Mouse (Mus musculus): Measurements from ENCODE around the gene Sept7.
"Not testable (repeated sequence)": the region's sequence is repeated elsewhere in the genome, so short reads cannot be mapped to it uniquely, and the experiment has no call there.

Gene Sept7

DNA sequence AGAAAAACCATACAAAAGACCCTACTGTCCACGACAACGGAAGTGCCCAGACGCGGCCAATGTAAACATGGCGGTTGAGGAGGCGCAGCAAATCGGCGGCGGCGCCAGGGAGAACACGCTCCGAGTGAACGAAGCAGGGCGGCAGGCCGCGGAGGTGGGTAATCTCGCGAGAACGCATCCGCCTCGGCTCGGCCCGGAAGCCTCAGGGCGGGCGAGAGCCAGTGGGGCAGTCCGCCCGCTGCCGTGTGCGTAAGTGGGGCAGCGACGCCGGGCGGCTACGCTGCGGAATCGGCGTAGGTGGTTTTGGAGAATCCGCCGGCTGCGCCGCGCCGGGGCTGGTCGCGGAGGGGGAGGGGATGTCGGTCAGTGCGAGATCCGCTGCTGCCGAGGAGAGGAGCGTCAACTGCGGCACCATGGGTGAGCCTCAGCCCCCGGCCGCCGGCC, at the start of gene Sept7:
Gene Sept7 (plus strand): TSS at position 157 of the 444 bp plus-strand sequence.
- peak; percentile 99 for DNase-seq

DNA sequence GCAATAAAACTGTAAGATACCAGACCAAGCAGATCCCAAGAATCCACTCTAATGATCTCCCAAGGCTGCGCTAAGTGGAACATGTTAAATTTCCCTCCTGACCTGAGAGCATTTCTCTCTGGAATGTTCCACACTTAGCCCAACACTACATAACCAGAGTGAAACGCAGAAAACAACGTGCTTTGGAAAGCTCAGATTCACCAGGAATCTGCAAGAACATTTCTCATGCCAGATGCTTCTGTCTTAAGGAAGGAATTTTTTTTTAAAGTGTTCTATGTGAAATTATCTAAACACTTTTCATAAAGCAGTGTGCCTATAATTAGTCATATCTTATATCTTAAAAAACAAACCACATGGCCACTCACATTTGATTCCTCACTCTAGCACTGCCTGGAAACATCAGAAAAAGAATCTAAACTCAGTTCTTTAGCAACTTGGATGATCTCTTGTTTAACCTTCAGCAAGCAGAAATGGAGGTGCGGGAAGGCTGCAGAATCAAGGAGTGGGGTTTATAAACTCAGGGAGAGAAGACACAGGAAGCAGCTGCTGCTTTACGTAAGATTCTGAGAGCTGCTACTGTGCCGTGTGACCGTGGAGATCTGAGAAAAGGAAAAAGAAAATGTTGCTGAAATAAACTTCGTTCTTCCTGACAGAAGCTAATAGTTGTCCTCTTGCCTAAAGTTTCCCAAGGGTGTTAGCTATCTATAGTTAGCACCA, 44.0 kb upstream of the Sept7 start:
- no peak for DNase-seq

DNA sequence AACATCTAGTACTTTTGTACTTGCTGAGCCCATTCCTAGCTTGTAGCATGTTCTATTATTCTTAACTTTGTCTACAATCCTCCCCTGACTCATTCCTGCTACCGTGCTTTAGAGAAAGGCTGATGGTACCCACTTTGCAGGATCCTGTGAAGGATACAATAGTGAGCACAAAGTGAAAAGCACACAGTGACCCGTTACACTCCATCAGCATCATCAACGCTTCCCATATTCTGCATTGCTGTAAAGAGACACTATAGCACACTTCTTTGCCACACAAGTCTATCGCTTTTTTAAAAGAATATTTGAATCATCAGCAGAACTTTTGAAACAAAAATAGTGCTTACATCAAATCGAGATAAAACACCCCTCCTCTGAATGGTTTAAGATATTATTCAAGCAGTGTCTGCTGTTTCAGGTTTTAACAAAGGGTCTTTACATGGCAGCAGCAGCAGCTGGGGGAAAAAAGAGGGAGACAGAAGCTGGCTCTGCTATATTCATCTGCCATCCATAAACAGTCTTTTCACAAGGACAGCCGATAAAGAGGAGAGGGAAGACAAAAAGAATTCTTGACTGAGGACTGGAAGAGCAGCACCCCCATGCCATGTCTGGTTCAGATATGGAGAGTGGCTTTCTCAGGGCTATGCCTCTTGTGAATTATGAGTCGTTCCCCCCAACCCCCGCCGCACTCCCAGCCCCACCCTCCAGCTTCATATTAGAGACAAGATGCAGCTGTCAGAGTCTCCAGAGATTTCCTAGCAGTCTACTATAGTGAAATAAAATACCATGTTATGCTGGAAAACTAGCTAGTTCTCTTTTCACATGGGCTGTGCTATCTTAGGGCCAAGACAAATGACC, 39.7 kb upstream of the Sept7 start:
- DNase-seq = no peak

DNA sequence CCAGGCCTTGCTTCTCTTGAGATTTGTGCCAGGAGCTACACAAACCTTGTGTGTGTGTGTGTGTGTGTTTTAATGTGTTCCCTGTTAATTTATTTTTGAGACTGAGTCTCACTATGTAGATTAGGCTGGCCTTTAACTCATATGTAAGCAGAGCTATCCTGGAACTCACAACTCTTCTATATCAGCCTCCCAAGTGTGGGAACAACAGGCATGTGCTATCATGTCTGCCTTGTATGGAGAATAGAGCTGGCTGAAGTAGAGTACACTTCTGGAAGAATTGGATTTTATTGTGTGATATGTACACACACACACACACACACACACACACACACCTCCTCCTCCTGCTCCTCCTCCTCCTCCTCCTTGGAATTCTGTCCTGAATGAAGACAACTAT, 39.1 kb upstream of the Sept7 start:
- no peak for DNase-seq

DNA sequence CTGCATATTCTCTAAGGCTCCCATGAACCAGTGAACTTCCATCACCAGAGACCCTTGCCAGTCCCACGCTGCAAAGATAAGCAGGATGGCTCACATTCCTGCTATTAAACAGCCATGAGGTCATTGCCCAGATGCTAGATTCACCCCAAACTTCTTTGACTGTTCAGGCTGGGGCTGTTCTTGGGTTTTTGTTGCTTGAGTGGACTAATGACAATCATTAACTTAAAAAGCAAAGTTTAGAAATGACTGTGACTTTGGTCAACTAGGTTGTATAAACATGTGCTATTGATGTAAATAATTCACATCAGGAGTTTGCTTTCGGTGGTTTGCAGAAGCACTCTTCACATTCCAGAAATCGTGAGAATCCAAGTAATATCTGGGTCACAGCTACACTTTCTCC, 36.8 kb upstream of the Sept7 start:
- no peak for DNase-seq

DNA sequence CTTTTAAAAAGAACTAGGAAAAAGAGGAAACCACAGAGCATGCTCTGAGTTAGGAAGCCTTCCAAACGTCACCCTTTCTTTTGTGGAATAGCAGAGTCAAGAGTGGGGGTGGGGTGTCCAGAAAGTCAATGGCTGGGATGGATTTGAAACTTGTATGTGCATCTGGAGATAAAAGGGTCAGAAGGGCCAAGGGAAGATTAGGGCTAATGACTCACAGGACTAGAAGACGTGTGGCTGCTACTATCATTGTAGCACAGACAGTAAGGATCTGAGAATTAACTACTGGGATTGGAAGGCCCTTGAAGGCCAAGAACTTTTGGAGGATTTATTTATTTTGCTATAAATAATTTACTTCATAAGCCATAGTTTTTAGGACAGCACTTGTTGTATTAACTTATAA, 36.0 kb upstream of the Sept7 start:
- DNase-seq = no peak

DNA sequence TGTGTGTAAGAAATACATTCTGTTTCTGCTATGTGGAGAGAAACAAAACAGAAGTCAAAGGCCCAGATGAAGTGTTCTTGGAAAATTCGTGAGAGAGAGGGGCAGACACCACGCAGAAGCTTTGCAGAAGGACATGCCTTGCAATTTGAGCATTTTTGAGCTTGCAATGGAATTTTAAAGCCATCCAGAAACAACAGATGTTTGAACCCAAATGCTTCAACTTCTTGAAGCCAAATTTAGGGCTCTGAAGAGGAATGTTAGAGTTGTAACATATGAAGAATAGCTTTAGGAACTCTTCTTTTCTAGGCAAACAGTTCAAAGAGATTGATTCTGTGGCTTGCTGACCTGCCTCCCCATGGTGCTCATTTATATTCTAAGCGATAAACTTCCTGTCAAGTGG, 33.3 kb upstream of the Sept7 start:
- peak in 1 of 2 experiments; percentile 29 for DNase-seq

DNA sequence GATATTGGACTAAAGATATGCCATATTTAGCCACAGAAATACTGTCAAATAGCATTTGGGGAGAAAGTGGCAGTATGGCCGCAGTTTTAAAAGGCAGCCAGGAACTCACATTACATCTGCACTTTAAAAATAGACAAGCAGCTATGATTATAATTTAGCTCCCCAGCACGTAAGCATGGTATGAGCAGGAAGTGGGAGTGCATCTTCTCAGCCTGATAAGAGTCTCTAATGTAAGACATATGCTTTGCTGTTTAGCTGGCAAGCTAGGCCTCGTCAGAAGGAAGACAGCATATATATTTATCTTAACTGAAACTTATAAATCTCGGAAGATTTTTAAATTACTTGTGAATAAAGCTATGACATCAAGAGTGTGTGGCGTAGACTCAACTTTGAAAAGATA, 32.4 kb upstream of the Sept7 start:
- no peak for DNase-seq

DNA sequence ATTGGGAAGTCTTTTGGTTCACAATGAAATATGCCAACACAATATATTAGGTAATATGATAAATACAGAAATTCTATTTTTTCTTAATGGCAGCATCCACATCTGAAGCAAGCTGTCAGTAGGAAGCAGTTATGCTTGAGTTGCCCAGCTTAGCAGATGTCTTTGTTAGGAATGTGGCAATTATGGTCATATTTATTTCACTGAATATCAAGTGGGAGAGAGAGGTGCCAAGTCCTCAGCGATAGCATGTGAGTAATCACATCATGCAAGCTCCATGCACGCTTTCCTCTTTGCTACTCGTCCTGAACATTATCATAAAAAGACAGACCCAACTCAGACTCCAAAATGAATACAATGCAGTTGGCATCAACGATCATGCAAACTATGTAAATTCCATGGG, 27.3 kb upstream of the Sept7 start:
- DNase-seq = no peak

DNA sequence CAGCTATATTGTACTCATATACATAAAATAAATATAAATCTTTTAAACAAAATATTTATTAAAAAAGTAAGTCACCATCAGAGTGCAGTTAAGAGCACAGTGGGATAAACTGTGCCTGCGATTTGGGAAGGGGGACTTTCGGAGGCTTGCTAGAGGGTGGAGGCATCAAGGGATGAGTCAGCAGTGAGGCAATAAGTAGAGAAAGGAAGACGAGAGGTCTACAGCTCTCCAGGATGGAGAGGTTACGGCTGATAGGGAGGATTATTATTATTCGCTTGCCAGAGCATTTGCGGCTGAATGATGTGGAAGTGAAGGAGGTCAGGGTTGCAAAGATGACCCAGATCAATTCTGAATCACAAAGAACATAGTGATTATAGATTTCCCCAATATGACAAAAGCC, 22.5 kb upstream of the Sept7 start:
- no peak for DNase-seq

DNA sequence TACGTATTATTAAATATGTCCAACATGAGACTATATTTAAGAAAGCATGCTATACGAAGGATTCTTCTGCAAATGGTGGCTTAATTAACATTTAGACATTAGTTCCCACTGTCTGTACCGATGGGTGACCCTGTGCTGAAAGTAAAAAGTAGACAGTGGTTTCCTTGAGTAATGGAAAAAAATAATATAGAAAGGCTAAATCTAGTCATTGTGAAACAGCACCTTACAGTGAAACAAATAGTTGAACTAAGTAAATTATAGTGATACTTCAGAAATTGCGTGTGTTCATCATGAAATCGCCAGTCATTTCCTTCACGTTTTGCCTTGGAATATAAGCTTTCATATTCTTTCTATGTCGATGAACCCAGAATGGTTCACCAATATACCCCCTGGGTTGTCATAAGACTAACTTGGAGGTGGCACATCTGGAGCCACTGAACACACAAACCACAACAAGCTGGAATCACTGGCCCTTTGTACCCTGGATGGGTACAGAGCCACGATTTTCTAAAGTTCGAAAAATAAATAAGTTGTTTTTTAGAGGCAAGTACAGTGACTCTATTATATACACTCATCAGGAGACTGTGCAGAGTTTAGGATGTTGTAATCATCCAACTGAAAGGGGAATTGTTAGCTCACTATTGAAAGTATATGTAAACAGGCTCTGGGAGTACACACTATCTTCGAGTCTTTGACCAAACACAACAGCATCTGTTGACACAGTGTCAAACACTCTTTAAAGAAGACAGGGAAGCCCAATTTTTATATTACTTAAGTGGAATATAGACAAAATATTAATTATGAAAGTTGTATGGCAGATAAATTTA, 21.8 kb upstream of the Sept7 start:
- no peak for DNase-seq

DNA sequence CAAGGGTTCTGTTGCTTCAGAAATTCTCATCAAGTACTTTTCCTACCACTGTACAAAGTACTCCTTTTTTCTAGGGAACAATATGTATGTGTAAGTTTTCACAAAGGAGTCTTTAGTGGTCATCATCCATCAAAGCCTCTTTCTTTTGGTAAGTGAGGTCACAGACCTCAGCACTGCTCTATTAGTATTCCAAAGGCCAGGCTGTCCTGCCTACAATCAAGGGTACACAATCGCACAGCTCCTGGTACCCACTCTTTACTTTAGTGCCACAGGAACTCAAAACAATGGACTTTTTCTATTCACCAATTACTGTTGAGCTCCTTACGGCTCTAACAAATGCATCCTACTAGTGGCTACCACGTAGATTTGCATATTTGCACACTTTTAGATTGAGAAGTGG, 11.2 kb upstream of the Sept7 start:
- no peak for DNase-seq

DNA sequence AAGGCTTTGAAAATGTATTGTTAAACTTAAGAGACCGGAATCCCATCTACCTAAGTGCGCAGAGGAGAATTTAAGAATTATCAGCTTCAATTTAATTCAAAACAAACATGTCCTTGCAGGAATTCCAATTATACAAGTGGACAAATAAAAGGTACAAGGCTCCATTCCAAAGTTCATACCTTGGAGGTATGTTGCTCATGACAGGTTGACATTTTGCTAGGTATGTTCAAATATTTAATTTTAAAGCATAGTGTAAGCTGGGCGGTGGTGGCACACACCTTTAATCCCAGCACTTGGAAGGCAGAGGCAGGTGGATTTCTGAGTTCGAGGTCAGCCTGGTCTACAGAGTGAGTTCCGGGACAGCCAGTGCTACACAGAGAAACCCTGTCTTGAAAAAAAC, 10.5 kb upstream of the Sept7 start:
- not testable (repeated sequence) for DNase-seq

DNA sequence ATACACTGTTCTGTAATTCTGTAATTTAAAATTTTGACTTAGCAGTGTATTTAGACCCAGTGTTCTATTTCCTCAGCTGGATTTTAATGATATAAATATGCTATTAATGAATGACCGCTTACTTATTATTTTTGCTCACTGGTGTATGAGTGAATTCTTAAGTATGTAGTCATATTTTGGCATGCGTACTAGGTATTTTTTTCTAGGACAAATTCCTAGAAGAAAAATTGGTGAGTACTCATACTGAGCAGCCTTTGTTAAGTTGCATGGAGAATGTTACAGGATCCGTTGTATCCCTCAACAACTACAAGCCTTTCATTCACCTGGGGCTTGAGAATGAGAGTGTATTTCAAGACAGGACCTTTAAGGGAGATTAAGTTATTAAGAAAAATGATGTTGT, 10.0 kb upstream of the Sept7 start:
- no peak for DNase-seq

DNA sequence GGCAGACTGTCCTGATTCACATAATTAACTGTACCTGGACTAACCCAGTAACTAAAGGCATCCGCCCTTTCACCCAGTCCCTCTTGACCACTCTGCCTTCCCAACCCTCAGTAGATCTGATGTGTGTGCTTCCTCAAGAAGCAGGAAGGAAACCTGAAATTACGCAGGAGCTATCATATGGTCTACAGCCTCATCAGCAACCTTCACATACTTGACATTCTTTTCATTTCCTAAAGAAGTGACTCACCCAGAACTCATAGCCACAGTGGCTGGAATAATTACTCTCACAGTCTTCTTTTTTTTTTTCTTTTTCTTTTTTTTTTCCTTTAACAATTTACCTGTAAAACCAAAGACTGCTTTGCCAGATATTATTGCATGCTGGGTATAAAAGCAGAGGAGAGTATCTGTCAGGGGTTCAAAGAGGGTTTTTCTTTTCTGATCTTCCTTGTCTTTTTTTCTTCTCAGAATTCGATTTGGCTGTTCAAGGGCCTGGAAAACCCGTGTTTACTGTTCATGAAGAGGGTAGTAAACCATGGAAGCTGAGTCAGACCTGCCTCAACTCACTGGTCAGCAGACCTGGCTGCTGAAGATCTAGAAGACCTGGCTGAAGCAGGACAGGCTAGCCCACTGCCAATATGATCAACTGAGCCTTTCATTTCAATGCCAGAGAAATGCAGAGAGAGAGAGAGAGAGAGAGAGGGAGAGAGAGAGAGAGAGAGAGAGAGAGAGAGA, 8.1 kb upstream of the Sept7 start:
- no peak for DNase-seq

DNA sequence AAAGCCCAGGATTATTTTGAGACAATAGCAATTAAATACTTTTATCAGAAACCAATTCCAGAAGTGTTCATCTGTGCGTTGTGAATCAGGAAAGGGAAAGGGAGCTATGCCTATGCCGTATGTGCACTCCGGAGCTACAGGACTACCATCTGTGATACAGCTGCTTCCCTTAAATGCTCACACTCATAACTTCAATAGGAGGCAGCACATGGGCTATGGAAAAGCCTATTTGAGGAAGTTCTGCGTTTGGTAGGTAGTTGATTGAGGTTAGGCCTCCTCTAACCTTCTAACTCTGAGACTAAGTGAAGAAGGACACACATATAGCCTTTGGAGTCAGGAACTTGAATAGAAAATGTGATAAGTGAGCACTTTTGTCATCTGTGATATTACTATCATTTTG, 7.1 kb upstream of the Sept7 start:
- no peak for DNase-seq

DNA sequence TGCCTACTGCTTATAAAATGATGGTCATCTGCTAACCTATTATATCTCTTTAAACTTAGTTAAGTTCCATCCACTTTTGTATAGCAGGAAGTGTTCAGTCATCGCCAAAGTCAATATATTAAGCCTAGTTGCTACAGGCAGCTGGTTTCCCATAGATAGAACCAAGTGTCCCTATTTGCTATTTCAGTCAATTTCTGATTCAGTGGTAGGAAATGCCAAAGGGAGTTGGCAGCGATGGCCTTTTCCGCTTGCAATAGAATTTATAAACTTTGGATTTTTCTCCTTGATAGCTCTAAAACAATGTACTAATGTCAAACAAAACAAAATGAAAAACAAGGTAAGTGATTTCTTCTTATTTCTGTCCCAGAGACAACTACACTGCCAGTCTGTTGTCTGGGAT, 5.7 kb upstream of the Sept7 start:
- no peak for DNase-seq

DNA sequence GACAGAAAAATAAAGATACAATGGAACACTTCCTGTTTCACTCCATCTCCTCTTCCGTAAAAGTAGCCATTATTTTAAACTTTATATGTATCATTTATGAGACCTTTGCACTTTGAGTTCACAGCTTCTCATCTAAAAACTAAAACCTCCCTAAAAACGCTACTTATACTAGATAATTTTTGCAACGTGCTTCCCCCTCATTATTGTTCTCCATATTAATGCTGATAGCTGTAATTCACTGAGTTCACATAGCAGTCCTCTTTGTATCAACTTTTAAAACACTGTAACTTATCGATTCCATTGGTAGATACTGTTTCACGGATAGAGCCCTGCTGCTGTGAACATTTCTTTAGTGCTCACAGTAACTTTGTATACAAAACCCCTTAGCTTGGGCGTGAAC, 1.1 kb upstream of the Sept7 start:
- no peak for DNase-seq

DNA sequence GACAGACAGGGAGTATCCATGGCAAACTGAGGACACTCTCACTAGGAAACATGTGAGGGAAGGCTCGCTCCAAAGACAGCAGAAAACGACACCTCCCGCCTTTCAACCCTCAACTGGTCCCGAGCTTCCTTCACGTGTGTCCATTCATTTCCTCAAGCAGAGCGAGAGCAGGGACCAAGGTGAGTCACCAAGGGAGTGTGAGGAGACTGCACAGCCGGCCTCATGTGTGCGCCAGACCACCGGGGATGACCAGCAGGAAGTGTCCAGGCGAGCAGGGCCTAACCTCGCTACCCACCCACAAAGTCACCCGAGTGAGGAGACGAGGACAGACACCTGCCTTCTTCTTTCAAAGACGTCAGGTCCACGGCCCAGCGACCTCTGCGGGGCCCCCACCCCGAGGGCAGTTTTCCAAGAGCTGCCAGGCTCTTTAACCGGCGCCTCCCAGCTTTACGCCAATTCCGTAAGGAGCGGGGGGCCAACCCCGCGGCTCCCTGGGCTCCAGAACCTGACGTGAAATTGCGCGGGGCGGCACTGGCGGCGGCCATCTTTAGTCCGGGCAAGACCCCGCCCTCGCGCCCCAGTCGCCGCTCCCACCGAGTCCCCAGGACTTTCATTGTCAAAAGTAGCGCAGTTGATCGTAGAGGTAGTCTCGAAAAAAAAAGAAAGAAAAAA, 492 bp upstream of the Sept7 start:
- peak; percentile 86 to 89 for DNase-seq

DNA sequence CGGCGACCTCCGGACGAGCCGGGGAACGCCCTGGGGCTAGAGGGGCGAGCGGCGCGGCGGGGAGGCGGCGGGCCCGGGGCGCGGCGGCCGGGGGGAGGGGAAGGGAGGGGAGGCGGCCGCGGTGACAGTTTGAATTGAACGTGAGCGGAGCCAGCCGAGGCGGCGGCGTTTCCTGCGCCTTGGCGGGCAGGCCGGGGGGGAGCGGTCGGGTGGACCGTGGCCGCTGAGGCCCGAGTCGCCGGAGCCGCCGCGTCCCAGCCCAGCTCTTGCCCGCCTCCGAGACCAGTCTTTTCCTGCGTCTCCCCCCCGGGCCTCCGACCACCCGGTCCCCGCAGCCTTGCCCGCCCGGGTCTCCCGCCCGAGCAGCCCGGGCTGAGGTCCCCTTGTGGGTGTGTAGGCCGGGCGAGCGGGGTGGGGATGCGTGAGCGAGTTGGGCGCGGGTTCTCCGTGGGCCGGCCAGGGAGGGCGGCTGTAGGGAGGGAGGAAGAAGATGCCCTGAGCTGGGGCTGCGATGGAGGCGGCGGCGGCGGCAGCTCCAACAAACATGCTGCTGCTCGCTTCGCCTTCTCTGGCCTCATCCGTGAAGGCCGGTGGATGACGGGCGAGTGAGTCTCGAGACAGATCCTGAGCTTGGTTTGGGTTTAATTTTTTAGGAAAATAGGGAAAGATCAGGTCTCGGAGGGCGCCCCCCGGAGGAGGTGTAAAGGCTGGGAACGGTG, 679 bp downstream of the Sept7 start:
- DNase-seq = peak; percentile 25 to 64

DNA sequence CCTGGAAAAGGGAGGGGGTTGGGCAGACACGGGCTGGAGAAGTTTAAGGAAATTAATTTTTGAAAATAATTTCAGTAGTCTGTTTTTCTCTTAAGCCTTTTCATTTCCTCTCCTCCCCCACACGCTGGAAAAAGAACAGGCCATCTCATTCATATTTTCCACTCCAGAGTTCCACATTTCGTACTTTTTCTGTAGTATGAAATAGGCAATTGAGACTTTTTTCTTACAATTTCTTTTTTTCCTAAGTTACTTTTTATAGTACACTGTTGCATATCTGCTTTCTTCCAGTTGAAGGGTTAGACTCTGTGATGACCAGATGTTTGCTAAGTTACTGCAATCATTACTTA, 1.2 kb downstream of the Sept7 start:
- no peak for DNase-seq

DNA sequence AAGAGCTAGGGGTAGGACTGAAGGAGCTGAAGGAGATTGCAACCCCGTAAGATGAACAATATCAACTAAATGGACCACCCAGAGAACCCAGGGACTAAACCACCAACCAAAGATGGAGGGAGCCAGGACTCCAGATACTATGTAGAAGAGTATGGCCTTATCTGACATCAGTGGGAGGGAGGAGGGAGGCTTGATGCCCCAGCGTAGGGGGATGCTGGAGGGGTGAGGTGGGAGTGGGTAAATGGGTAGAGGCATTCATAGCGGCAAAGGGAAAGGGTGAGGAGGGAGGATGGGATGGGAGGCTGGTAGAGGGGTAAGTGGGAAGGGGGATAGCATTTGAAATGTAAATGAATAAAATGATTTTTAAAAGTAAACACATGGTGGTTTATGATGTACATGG, 8.2 kb downstream of the Sept7 start:
- no peak for DNase-seq

All from kidney, adult 8-10 months (tissue).